In genomic region chr7:45524841-45525621, GRCm38 (mm10) we compare ENCODE assay signal across 8 mouse cellular contexts. TPM values are rescaled to one million over a fixed set of nuclear protein-coding genes. Genes with fewer than 3 reads are reported as not detected.
A peak's percentile ranks its signal among the peaks of the same experiment; 100 is the strongest.
DNase-seq lines count a peak whose midpoint lies in the region; ATAC-seq lines count a peak whose summit lies in the region.

No protein-coding gene starts in this region.

- no peak for ATAC-seq in forebrain, embryonic 11.5 days (replicated peaks; ENCODE audit: low FRiP score)
- ATAC-seq in hindbrain, embryonic 15.5 days (ENCODE audit: low FRiP score, low read depth) = 0 out of 2 replicates have a peak, but pooled peaks have one; percentile 1
- peak; percentile 87 for ATAC-seq in liver, embryonic 16.5 days (ENCODE audit: low read depth)

- peak; percentile 66 to 88 for DNase-seq in adrenal gland, adult (ENCODE audit: inconsistent age in 2 of 2, low spot score in 1 of 2)
- no peak for DNase-seq in adrenal gland, postnatal 4 days (ENCODE audit: low spot score in 2 of 2)
- peak; percentile 47 for DNase-seq in adipocyte (ENCODE audit: low spot score)
- no peak for DNase-seq in forebrain, embryonic 11.5 days (ENCODE audit: low spot score)
- peak; percentile 43 for DNase-seq in skeletal muscle tissue, adult 2 months (ENCODE audit: low read depth, low spot score)
- no peak for DNase-seq in thymus, adult 18-20 months

- H3K4me1 ChIP-seq in forebrain, embryonic 11.5 days (replicated peaks; ENCODE audit: control insufficient read depth, insufficient read depth, low read length) = peaks cover 7% of the 10 kb centered on the region; the same call in 1 of the 2 replicates
- peaks cover 28% of the 10 kb centered on the region for H3K4me1 ChIP-seq in hindbrain, embryonic 15.5 days (replicated peaks)
- peaks cover 20% of the 10 kb centered on the region for H3K4me1 ChIP-seq in liver, embryonic 16.5 days (ENCODE audit: control insufficient read depth, low read depth, low read length)

- peak overlapping the region; percentile 75 for H3K9ac ChIP-seq in forebrain, embryonic 11.5 days (ENCODE audit: low read length)
- peak overlapping the region; percentile 88 for H3K9ac ChIP-seq in hindbrain, embryonic 15.5 days
- H3K9ac ChIP-seq in liver, embryonic 16.5 days (ENCODE audit: low read depth, low read length) = peak overlapping the region; percentile 96

- H3K27ac ChIP-seq in forebrain, embryonic 11.5 days (ENCODE audit: low read depth, low read length) = no peak overlapping the region; the same call in 1 of the 2 replicates
- peak overlapping the region; percentile 91 for H3K27ac ChIP-seq in hindbrain, embryonic 15.5 days (replicated peaks)
- H3K27ac ChIP-seq in liver, embryonic 16.5 days (ENCODE audit: low read length) = peak overlapping the region; percentile 100

- WGBS in forebrain, embryonic 11.5 days = 37% methylated on average over 12 of the region's 12 CpGs
- WGBS in hindbrain, embryonic 15.5 days = 26% methylated on average over 12 of the region's 12 CpGs
- WGBS in liver, embryonic 16.5 days (ENCODE audit: insufficient replicate concordance) = 6% methylated on average over 12 of the region's 12 CpGs

- peak overlapping the region; percentile 43 for H3K4me2 ChIP-seq in forebrain, embryonic 11.5 days (ENCODE audit: low read depth, low read length, severe bottlenecking)
- H3K4me2 ChIP-seq in hindbrain, embryonic 15.5 days = peak overlapping the region; percentile 88
- peak overlapping the region; percentile 75 for H3K4me2 ChIP-seq in liver, embryonic 16.5 days (ENCODE audit: low read depth, low read length)

- no peaks in the 10 kb centered on the region for H3K9me3 ChIP-seq in forebrain, embryonic 11.5 days (ENCODE audit: control insufficient read depth, low read length)
- H3K9me3 ChIP-seq in hindbrain, embryonic 15.5 days = no peaks in the 10 kb centered on the region
- H3K9me3 ChIP-seq in liver, embryonic 16.5 days (replicated peaks; ENCODE audit: control insufficient read depth, low read length) = no peaks in the 10 kb centered on the region

- H3K36me3 ChIP-seq in forebrain, embryonic 11.5 days (ENCODE audit: control insufficient read depth, insufficient read depth, low read length) = no peaks in the 10 kb centered on the region; the same call in 1 of the 2 replicates
- no peaks in the 10 kb centered on the region for H3K36me3 ChIP-seq in hindbrain, embryonic 15.5 days
- H3K36me3 ChIP-seq in liver, embryonic 16.5 days (ENCODE audit: control insufficient read depth, insufficient read depth) = peaks cover 28% of the 10 kb centered on the region

- no peaks in the 10 kb centered on the region for H3K27me3 ChIP-seq in forebrain, embryonic 11.5 days (ENCODE audit: control insufficient read depth, insufficient read depth, low read length)
- no peaks in the 10 kb centered on the region for H3K27me3 ChIP-seq in hindbrain, embryonic 15.5 days
- H3K27me3 ChIP-seq in liver, embryonic 16.5 days (ENCODE audit: control insufficient read depth, insufficient read depth, low read depth, low read length) = no peaks in the 10 kb centered on the region

- H3K4me3 ChIP-seq in forebrain, embryonic 11.5 days (ENCODE audit: low read depth, low read length) = peak overlapping the region; percentile 68
- H3K4me3 ChIP-seq in hindbrain, embryonic 15.5 days = peak overlapping the region; percentile 86
- H3K4me3 ChIP-seq in liver, embryonic 16.5 days (ENCODE audit: low read depth, low read length) = peak overlapping the region; percentile 86

RNA-seq across cellular contexts. Expression of gene Ppp1r15a, which starts 1.0 kb away (rescaled TPM):
- 10 to 100 TPM; 36.9 to 45.1 TPM for total RNA-seq in adrenal gland, postnatal 4 days (2021)
- 17.4 and 17.8 TPM in 2 replicates for polyA plus RNA-seq in forebrain, embryonic 11.5 days (2014; fragmentation: Nextera tagmentation; extraction: Ambion mirVana)
- polyA plus RNA-seq in hindbrain, embryonic 15.5 days (2015; fragmentation: Nextera tagmentation; extraction: Ambion mirVana) = 13.8 and 14.4 TPM in 2 replicates
- polyA plus RNA-seq in liver, embryonic 16.5 days (2015; fragmentation: Nextera tagmentation; extraction: Ambion mirVana) = 293 and 328 TPM in 2 replicates

RNA-seq across cellular contexts. Expression of gene Plekha4, which starts 1.1 kb away (rescaled TPM):
- total RNA-seq in adrenal gland, postnatal 4 days (2021) = 10 to 100 TPM; 12.5 to 17.5 TPM
- 0.80 and 1.5 TPM in 2 replicates for polyA plus RNA-seq in forebrain, embryonic 11.5 days (2014; fragmentation: Nextera tagmentation; extraction: Ambion mirVana)
- polyA plus RNA-seq in hindbrain, embryonic 15.5 days (2015; fragmentation: Nextera tagmentation; extraction: Ambion mirVana) = 2.5 and 3.3 TPM in 2 replicates
- polyA plus RNA-seq in liver, embryonic 16.5 days (2015; fragmentation: Nextera tagmentation; extraction: Ambion mirVana) = 0.47 and 0.78 TPM in 2 replicates

RNA-seq across cellular contexts. Expression of gene Nucb1, which starts 14.8 kb away (rescaled TPM):
- total RNA-seq in adrenal gland, postnatal 4 days (2021) = 100 to 1,000 TPM; 236 to 239 TPM
- 90.4 and 109 TPM in 2 replicates for polyA plus RNA-seq in forebrain, embryonic 11.5 days (2014; fragmentation: Nextera tagmentation; extraction: Ambion mirVana)
- polyA plus RNA-seq in hindbrain, embryonic 15.5 days (2015; fragmentation: Nextera tagmentation; extraction: Ambion mirVana) = 137 TPM in 2 replicates
- polyA plus RNA-seq in liver, embryonic 16.5 days (2015; fragmentation: Nextera tagmentation; extraction: Ambion mirVana) = 122 and 124 TPM in 2 replicates

RNA-seq across cellular contexts. Expression of gene Hsd17b14, which starts 29.7 kb away (rescaled TPM):
- 1 to 10 TPM; 1.3 to 1.8 TPM for total RNA-seq in adrenal gland, postnatal 4 days (2021)
- 0.25 and 1.2 TPM in 2 replicates for polyA plus RNA-seq in forebrain, embryonic 11.5 days (2014; fragmentation: Nextera tagmentation; extraction: Ambion mirVana)
- 0.18 and 0.26 TPM in 2 replicates for polyA plus RNA-seq in hindbrain, embryonic 15.5 days (2015; fragmentation: Nextera tagmentation; extraction: Ambion mirVana)
- 1.3 and 1.8 TPM in 2 replicates for polyA plus RNA-seq in liver, embryonic 16.5 days (2015; fragmentation: Nextera tagmentation; extraction: Ambion mirVana)

RNA-seq across cellular contexts. Expression of gene Dhdh, which starts 36.4 kb away (rescaled TPM):
- 10 to 100 TPM; 35.0 to 38.8 TPM for total RNA-seq in adrenal gland, postnatal 4 days (2021)
- polyA plus RNA-seq in forebrain, embryonic 11.5 days (2014; fragmentation: Nextera tagmentation; extraction: Ambion mirVana) = 4.3 and 4.6 TPM in 2 replicates
- polyA plus RNA-seq in hindbrain, embryonic 15.5 days (2015; fragmentation: Nextera tagmentation; extraction: Ambion mirVana) = 4.5 and 4.6 TPM in 2 replicates
- polyA plus RNA-seq in liver, embryonic 16.5 days (2015; fragmentation: Nextera tagmentation; extraction: Ambion mirVana) = 2.5 and 3.3 TPM in 2 replicates

Comparison
In these comparisons a context has a peak if more than half of its experiments do, and no peak if none do; other contexts are left out.
1. DNase-seq: peak in adrenal gland, adult (2 of 2), adipocyte (single experiment) and skeletal muscle tissue, adult 2 months (single experiment); none in adrenal gland, postnatal 4 days (0 of 2), forebrain, embryonic 11.5 days (single experiment) and thymus, adult 18-20 months (0 of 2).
2. RNA of gene Ppp1r15a, which starts 1.0 kb away (polyA plus RNA-seq): 293 to 328 TPM in liver, embryonic 16.5 days; 17.4 to 17.8 TPM in forebrain, embryonic 11.5 days and 13.8 to 14.4 TPM in hindbrain, embryonic 15.5 days; every median in the first group is over 10 times any median in the second.
3. Peak in every context shown above with its lines, with median percentiles within 50 percentile points of each other: H3K4me2 ChIP-seq, H3K4me3 ChIP-seq and H3K9ac ChIP-seq.